Mouse (Mus musculus): ENCODE measurements around the gene Clec18a. TPM values are rescaled to one million over a fixed set of nuclear protein-coding genes. Genes with fewer than 3 reads are reported as not detected.
"Not testable (repeated sequence)": the region's sequence is repeated elsewhere in the genome, so short reads cannot be mapped to it uniquely, and the experiment has no call there.

Clec18a gene
- polyA plus RNA-seq, 2 experiments, result 0.06 TPM; not detected in 1

DNA sequence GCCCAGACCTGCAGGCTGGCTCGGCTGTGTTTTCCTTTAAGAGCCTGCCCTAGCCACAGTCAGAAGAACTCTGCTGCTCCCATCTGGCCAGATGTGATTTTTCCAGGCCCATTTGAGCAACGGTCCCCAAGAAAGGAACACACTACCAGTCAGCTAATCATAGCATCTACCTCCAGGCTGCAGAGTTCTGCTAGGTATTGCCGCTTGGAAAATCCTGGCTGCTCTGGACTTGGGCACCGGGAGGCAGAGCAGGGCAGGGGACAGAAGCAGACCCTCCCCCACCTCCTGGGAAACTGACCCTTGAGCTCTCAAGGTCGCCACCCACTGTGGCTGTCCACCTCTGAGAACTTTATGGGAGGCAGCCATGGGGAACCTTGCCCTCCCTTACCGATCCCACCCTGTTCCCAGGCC is 12.4 kb downstream of the Clec18a start:
- no peak overlapping the region for H3K4me3 ChIP-seq (replicated peaks; ENCODE audit: low read length)
- ATAC-seq (ENCODE audit: low FRiP score, low read depth) (no peak), DNase-seq (ENCODE audit: low spot score) (no peak)
- H3K9ac ChIP-seq (ENCODE audit: low read depth, low read length, severe bottlenecking), result no peak overlapping the region
- H3K4me1 ChIP-seq (ENCODE audit: control insufficient read depth, insufficient read depth, low read length), result no peaks in the 10 kb centered on the region
- H3K36me3 ChIP-seq (ENCODE audit: control insufficient read depth, insufficient read depth, low read length), result no peaks in the 10 kb centered on the region
- no peak overlapping the region for H3K4me2 ChIP-seq (replicated peaks; ENCODE audit: low read depth, low read length, severe bottlenecking)
- no peaks in the 10 kb centered on the region for H3K9me3 ChIP-seq (ENCODE audit: control insufficient read depth, low read length)
- 29% methylated on average over 6 of the region's 6 CpGs for WGBS
- no peak overlapping the region for H3K27ac ChIP-seq (replicated peaks; ENCODE audit: low read depth, low read length)
- TF ChIP-seq POLR2A (IDR thresholded peaks at IDR 0.05; ENCODE audit: borderline replicate concordance, extremely low read depth, insufficient read depth, insufficient read length), result no peak
- no peaks in the 10 kb centered on the region for H3K27me3 ChIP-seq (ENCODE audit: control insufficient read depth, insufficient read depth, low read length)

DNA sequence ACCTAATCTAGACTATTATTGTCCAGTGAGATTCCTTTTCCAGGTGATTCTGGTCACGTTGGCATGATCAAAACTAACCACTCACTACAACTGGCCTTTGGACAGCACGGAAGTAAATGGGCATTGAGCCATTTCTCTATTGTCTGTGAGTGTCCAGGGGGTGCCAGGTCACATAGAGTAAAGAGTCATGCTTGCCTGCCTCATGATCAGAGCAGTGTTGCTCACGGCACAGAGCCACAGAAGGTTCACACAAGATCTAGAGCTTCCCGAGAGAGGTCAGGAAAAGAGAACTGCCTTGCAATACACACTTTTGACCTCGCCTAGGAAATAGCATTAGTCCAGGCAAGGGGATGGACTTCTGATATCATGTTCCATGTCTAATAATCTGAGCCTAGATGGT is 12.8 kb downstream of the Clec18a start:
- Histone ChIP-seq H3K4me3 (replicated peaks; ENCODE audit: low read length) (no peak overlapping the region), H3K36me3 (ENCODE audit: control insufficient read depth, insufficient read depth, low read length) (no peaks in the 10 kb centered on the region), H3K4me1 (ENCODE audit: control insufficient read depth, insufficient read depth, low read length) (no peaks in the 10 kb centered on the region), H3K27me3 (ENCODE audit: control insufficient read depth, insufficient read depth, low read length) (no peaks in the 10 kb centered on the region), H3K4me2 (replicated peaks; ENCODE audit: low read depth, low read length, severe bottlenecking) (no peak overlapping the region), H3K9ac (ENCODE audit: low read depth, low read length, severe bottlenecking) (no peak overlapping the region), H3K27ac (replicated peaks; ENCODE audit: low read depth, low read length) (no peak overlapping the region), H3K9me3 (ENCODE audit: control insufficient read depth, low read length) (no peaks in the 10 kb centered on the region)
- WGBS, result 69% methylated on average over 5 of the region's 5 CpGs
- ATAC-seq (ENCODE audit: low FRiP score, low read depth) (no peak), DNase-seq (ENCODE audit: low spot score) (no peak)
- no peak for TF ChIP-seq POLR2A (IDR thresholded peaks at IDR 0.05; ENCODE audit: borderline replicate concordance, extremely low read depth, insufficient read depth, insufficient read length)

DNA sequence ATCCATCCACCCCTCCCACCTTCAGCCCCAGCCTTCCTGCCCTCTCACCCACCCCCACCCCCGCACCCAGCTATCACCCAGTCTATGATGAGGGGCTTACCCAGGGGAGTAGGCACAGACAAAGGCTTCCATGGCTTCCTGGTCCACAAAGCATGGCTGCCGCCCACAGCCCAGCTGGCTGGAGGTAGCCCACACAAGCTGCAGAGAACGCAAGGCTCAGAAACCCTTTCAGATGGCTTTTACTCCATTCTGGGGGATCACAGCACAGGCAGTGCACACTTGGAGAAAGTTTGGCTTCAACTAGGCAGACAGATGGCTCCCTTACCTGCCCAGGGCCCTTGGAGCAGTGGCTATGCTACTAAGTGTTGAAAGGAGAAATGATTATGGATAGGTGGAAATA is 16.3 kb downstream of the Clec18a start:
- Histone ChIP-seq H3K9ac (ENCODE audit: low read depth, low read length, severe bottlenecking) (no peak overlapping the region), H3K4me1 (ENCODE audit: control insufficient read depth, insufficient read depth, low read length) (no peaks in the 10 kb centered on the region), H3K9me3 (ENCODE audit: control insufficient read depth, low read length) (no peaks in the 10 kb centered on the region), H3K4me2 (replicated peaks; ENCODE audit: low read depth, low read length, severe bottlenecking) (no peak overlapping the region), H3K36me3 (ENCODE audit: control insufficient read depth, insufficient read depth, low read length) (no peaks in the 10 kb centered on the region), H3K27ac (replicated peaks; ENCODE audit: low read depth, low read length) (no peak overlapping the region), H3K27me3 (ENCODE audit: control insufficient read depth, insufficient read depth, low read length) (no peaks in the 10 kb centered on the region), H3K4me3 (replicated peaks; ENCODE audit: low read length) (no peak overlapping the region)
- DNase-seq (ENCODE audit: low spot score) (no peak), ATAC-seq (ENCODE audit: low FRiP score, low read depth) (no peak)
- WGBS, result 79% methylated on average over 3 of the region's 3 CpGs
- no peak for TF ChIP-seq POLR2A (IDR thresholded peaks at IDR 0.05; ENCODE audit: borderline replicate concordance, extremely low read depth, insufficient read depth, insufficient read length)

DNA sequence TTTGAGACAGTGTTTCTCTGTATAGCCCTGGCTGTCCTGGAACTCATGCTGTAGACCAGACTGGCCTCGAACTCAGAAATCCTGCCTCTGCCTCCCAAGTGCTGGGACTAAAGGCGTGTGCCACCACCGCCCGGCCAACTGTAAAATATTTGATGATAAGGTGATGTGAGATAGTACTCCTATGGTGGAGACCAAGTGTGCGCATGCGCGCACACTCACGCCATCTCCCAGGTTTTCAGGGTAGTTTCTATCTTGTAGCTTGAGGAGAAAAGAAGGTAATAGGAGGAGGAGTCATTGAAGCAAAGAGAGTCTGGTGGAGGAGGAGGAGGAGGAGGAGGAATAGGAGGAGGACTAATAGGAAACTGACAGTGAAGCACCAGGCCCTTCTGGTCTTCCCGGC is 23.6 kb downstream of the Clec18a start:
- not testable (repeated sequence) for H3K4me1 ChIP-seq (ENCODE audit: control insufficient read depth, insufficient read depth, low read length); H3K4me2 ChIP-seq (replicated peaks; ENCODE audit: low read depth, low read length, severe bottlenecking); H3K27ac ChIP-seq (replicated peaks; ENCODE audit: low read depth, low read length); H3K36me3 ChIP-seq (ENCODE audit: control insufficient read depth, insufficient read depth, low read length); H3K9ac ChIP-seq (ENCODE audit: low read depth, low read length, severe bottlenecking); H3K9me3 ChIP-seq (ENCODE audit: control insufficient read depth, low read length); DNase-seq (ENCODE audit: low spot score); H3K27me3 ChIP-seq (ENCODE audit: control insufficient read depth, insufficient read depth, low read length); ATAC-seq (ENCODE audit: low FRiP score, low read depth); H3K4me3 ChIP-seq (replicated peaks; ENCODE audit: low read length)
- WGBS, result 93% methylated on average over 9 of the region's 9 CpGs

DNA sequence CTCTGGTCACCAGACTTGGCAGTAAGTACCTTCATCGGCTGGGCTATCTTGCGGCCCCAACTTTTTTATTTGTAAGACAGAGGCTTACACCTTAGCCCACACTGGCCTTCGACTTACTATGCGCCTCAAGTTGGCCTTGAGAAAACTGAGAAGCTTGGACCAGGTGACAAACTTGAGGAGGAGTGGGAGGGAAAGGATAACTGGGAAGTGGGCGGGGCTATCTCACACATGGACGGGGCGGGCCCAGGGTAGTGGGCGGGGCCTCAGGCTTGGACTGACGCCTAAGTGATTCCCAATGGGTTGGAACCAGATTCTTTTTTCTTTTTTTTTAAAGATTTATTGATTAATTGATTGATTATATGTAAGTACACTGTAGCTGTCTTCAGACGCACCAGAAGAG is 24.8 kb downstream of the Clec18a start:
- Histone ChIP-seq H3K4me3 (replicated peaks; ENCODE audit: low read length) (no peak overlapping the region), H3K9ac (ENCODE audit: low read depth, low read length, severe bottlenecking) (no peak overlapping the region), H3K9me3 (ENCODE audit: control insufficient read depth, low read length) (no peaks in the 10 kb centered on the region), H3K4me1 (ENCODE audit: control insufficient read depth, insufficient read depth, low read length) (0 out of 2 replicates have a peak, but pooled peaks cover 3% of the 10 kb centered on the region), H3K4me2 (replicated peaks; ENCODE audit: low read depth, low read length, severe bottlenecking) (no peak overlapping the region), H3K27me3 (ENCODE audit: control insufficient read depth, insufficient read depth, low read length) (no peaks in the 10 kb centered on the region), H3K36me3 (ENCODE audit: control insufficient read depth, insufficient read depth, low read length) (no peaks in the 10 kb centered on the region), H3K27ac (replicated peaks; ENCODE audit: low read depth, low read length) (no peak overlapping the region)
- ATAC-seq (ENCODE audit: low FRiP score, low read depth) (no peak), DNase-seq (ENCODE audit: low spot score) (no peak)
- 25% methylated on average over 10 of the region's 10 CpGs for WGBS
- no peak for TF ChIP-seq POLR2A (IDR thresholded peaks at IDR 0.05; ENCODE audit: borderline replicate concordance, extremely low read depth, insufficient read depth, insufficient read length)

DNA sequence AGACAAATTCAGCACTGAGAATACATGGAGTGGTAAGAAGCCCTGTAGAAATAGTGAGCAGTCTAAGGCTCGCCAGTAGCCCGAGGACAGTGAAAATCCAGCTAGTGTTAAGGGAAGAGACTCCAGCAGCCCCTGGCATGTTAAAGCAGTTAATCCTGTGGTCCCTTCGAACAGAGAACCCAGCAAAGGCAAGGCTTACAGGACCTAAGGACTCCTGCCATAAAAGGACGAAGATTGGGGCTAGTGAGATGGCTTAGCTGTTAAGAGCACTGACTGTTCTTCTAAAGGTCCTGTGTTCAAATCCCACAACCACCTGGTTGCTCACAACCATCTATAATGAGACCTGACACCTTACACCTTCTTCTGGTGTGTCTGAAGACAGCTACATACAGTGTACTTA is 25.9 kb downstream of the Clec18a start:
- no peaks in the 10 kb centered on the region for H3K9me3 ChIP-seq (ENCODE audit: control insufficient read depth, low read length)
- no peak overlapping the region for H3K4me2 ChIP-seq (replicated peaks; ENCODE audit: low read depth, low read length, severe bottlenecking)
- H3K4me3 ChIP-seq (replicated peaks; ENCODE audit: low read length), result no peak overlapping the region
- TF ChIP-seq POLR2A (IDR thresholded peaks at IDR 0.05; ENCODE audit: borderline replicate concordance, extremely low read depth, insufficient read depth, insufficient read length), result no peak
- no peaks in the 10 kb centered on the region for H3K27me3 ChIP-seq (ENCODE audit: control insufficient read depth, insufficient read depth, low read length)
- peaks cover 4% of the 10 kb centered on the region; the same call in 1 of the 2 replicates for H3K4me1 ChIP-seq (ENCODE audit: control insufficient read depth, insufficient read depth, low read length)
- DNase-seq (ENCODE audit: low spot score) (no peak), ATAC-seq (ENCODE audit: low FRiP score, low read depth) (no peak)
- 65% methylated on average over 4 of the region's 4 CpGs for WGBS
- no peak overlapping the region for H3K9ac ChIP-seq (ENCODE audit: low read depth, low read length, severe bottlenecking)
- no peaks in the 10 kb centered on the region for H3K36me3 ChIP-seq (ENCODE audit: control insufficient read depth, insufficient read depth, low read length)
- no peak overlapping the region for H3K27ac ChIP-seq (replicated peaks; ENCODE audit: low read depth, low read length)

Measured in limb, embryonic 14.5 days (tissue).